Mouse (Mus musculus) 416B (cell line): ENCODE measurements around the gene Ccl27a.

Source experiments
- DNase-seq: peaks from one replicate; pipeline ENCODE4 v3.0.0; 2011; ENCODE audit warnings: low read depth

The Ccl27a gene

DNA sequence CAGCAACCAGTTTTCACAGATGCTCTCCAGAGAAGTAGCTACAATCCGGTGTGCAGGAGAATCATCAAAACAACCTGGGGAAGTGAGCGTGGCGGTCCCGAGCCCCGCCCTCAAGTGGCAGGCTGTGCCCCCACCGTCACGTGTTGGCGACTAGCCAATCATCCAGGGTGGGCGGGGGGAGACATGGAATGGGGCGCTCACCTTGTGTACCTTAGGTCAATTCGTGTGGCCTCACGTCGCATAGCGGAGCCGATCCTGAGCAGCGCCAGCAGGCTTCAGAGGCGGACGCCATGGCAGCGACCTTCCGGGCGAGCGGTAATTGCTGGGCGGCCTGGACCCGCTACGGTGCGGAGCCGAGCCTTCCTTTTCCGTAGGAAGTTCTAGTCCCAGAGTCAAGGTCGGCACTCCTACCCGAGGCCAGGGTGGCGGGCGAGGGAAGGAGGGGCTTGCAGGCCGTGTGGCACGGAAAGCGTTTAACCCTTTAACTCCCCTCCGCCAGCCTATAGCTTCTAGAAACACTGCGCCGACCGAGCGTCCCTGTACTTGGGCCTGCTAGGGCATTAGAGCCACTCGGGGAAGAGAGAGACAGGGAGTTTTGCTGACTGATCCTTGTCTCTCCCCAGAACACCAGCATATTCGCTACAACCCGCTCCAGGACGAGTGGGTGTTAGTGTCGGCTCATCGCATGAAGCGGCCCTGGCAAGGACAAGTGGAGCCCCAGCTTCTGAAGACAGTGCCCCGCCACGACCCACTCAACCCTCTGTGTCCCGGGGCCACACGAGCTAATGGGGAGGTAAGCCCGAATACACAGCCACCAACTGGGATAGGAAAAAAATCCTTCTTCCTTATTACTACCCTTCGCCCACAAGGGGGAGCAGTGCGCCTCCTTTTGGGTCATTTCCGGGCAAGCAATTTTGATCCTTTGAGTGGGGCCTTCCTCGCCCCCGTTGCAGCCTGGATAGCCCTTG is 18.4 kb downstream of the Ccl27a start, which contains the start of gene Sigmar1:
Gene Sigmar1, minus strand, starts transcription at position 820 of the 968 bp plus-strand sequence.
- DNase-seq, result peak; percentile 93

DNA sequence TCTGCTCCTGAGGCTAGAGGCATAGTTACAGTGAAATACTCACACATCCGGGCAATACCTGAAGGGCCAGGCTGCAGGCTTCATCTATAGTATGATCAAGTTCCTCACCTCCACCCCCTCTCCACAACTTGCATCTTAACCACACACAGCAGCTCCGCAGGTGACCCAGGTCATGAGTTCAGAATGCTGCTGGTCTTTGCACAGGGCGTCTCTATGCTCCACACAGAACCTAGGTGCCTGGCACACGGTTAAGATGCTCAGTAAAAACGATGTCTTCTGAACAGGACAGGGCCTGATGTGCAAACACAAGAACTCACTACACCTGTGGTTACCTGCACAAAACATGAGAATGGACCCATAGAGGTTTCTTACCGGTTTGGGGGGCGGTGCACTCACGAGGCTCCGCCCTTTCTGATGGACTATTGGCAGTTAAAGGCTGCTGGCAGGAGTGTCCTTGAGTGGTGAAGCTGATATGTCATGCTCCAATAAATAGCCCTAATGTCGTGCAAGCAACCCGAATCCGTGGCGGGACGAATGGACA is 19.2 kb downstream of the Ccl27a start, which contains the start of gene Galt:
Gene Galt, plus strand, starts transcription at position 432 of the 541 bp plus-strand sequence.
- DNase-seq, result no peak

GRCm38 (mm10) chr4:41745021-41745420 is 29.0 kb downstream of the Ccl27a start:
- no peak for DNase-seq

DNA sequence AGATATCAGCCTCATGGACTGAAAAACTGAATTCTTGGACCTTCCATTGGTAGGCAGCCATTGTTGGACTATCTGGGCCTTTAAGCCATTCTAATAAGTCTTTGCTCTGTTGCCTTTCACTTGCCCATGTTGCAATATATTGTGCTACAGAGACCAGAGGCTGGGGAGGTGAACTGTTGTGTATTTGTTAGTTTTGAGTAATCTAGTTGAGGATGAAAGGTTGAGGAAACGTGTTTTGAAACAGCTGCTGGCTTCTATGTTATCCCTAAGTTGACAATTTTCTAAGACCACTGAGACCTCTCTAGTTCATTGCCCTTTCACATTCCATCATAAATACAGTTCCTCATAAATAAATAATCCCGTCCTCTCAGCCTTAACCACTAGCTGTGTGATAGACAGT is 29.9 kb downstream of the Ccl27a start:
- no peak for DNase-seq

- peak; percentile 98 for DNase-seq
Observed at GRCm38 (mm10) chr4:41741158-41741560, 32.9 kb downstream of the Ccl27a start.

DNA sequence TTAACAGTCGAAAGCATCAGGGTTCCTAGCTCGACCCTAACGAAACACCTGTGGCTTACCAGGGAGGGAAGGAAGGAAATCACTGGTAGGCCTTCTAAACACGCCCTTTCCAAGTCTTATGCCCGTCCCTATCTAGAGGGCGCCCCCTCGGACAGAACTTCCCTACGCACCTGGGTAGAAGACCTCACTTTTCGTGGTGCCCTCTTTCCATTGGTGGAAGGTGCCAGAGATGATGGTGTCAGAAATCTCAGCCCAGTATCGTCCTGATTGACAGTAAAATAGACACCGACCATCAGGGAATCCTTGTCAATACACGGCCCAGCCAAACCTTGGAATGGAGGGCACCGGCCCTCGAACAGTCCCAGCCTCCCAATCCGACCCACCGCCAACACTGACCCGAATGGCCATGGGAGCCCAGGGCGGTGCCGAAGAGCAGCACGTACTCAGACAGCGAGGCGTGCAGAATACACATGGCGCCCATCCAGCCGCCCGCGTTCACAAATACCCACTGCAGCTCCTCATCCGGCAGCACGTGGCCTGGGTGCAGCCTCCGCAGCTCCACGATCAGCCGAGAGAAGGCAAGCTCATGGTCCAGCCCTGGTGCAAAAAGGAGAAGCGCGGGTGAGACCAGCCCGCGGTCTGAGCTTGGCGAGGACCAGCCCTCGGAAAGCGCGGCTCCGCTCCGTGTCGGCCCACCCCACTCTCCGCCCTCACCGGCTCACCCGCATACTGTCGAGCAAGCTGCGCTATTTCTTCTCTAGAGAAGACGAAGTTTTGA is 33.5 kb downstream of the Ccl27a start:
- peak; percentile 71 for DNase-seq

GRCm38 (mm10) chr4:41739260-41739659 is 34.8 kb downstream of the Ccl27a start:
- DNase-seq, result no peak

DNA sequence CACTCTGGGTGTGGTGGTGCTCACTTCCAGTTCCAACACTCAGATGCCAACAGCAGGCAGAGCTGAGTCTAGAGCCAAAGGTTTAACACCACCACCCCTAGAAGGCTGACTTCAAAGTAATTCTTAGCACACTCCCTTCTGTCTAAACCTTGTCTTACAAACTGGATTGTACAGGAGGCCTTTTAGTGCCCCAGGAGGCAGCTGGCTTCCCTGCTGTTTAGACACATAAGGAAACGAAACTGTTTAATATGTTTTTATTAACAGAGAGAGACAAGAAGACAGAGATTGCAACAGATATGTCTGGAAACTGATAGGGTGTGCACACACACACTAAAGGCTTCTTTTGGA is 35.8 kb downstream of the Ccl27a start:
- DNase-seq, result no peak

GRCm38 (mm10) chr4:41737602-41738255 is 36.3 kb downstream of the Ccl27a start:
- DNase-seq, result peak; percentile 86

DNA sequence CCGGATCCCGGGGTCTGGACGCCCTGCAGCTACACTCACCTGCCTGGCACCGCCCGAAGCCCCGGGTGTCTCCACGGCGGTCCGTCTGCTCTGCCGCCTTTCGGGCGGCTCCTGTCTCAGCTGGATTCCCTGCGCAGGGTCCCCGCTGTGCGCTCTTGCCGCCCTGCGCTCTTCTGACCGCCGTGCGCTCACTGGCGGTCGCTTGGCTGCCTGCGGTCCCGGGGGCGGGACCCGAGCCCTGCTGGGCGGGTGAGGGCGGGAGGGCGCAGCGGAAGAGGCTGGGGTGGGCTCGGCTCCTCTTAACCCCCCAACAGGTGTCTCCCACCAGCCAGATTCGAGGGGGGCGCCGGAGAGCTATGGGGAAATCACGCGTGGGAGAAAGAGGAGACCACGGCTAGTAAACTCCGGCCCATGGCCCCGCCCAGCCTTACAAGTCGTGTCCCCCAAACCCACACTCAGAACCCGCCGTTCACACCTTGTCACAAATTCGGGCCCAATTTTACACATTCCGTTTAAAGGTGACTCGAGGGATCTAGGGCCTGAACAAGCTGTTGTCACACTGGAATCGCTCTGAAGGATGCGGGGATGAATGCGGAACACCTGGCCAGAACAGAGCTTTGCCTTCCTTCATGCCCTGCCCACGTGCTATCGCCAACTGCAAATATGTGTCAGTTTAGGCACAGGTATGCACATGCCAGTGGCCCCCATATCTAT is 42.8 kb downstream of the Ccl27a start, which contains the start of gene Arid3c:
Gene Arid3c, minus strand, starts transcription at position 91 of the 714 bp plus-strand sequence.
- no peak for DNase-seq

DNA sequence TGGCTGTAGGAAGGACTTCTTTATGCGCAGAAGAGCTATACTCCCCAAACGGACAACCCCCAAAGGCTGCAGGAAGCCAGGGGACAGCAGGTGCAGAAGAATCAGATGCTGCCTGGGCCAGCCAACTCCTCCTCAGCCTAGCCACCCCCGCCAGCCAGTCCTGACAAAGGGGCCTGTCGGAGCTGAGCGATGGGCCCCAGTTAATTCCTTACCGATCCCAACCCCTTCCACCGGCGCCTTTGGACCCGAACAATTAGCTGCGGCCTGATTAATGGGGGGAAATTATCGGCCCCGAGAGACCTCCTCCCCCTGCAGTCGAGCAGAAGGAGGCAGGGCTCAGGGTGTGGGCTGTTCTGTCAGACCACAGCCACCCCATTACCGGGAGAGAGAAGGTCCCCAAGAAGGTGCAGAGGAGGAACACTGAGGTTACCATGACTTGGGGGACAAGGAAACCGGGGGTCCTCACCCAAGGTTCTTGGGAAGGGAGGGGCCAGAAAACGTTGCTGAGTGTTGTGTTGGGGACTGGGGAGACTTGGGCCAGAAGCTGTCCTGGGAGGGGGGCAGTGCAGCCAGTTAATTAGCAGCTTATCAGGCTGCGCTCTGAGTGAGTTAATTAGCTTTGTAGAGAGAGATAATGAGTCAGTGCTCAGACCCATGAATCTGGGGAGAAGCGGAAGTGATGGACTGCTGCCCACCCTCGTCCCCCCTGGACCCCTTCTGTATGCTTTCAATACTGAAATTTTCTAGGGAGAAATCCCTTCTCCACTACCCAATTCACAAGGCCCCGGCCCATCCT is 47.0 kb downstream of the Ccl27a start:
- no peak for DNase-seq

GRCm38 (mm10) chr4:41722918-41723351 is 51.1 kb downstream of the Ccl27a start, which contains the start of gene Dctn3:
Gene Dctn3 (minus strand): TSS chr4:41723170.
- peak; percentile 97 for DNase-seq
